Mouse (Mus musculus) forebrain, embryonic 16.5 days (tissue): Measurements from ENCODE around the gene Ssb. TPM values are rescaled to one million over a fixed set of nuclear protein-coding genes. Genes with fewer than 3 reads are reported as not detected.
A peak's percentile ranks its signal among the peaks of the same experiment; 100 is the strongest.

Source experiments
- ATAC-seq: fragments of 200-750 bp; cut with Nextera tagmentation; 2 replicates; pipeline ENCODE4 v1.8.0; 2017; ENCODE audit warnings: mild to moderate bottlenecking, moderate library complexity
- H3K27ac ChIP-seq: fragments of 300-500 bp; sonication (generic); 2 replicates; pipeline ENCODE4 v1.5.1; 2014; ENCODE audit warnings: low read length, control low read depth
- H3K27me3 ChIP-seq: fragments of 300-500 bp; sonication (generic); replicated peaks from 2 replicates; pipeline ENCODE4 v1.6.1; 2014; ENCODE audit warnings: low read length; ENCODE audit not compliant: control insufficient read depth, insufficient read depth
- H3K36me3 ChIP-seq: fragments of 300-500 bp; sonication (generic); 2 replicates; pipeline ENCODE4 v1.6.1; 2014; ENCODE audit not compliant: control insufficient read depth, insufficient read depth
- H3K4me1 ChIP-seq: fragments of 300-500 bp; sonication (generic); replicated peaks from 2 replicates; pipeline ENCODE4 v1.6.1; 2014; ENCODE audit warnings: low read length; ENCODE audit not compliant: control insufficient read depth, insufficient read depth
- H3K4me2 ChIP-seq: fragments of 300-500 bp; sonication (generic); 2 replicates; pipeline ENCODE4 v1.6.1; 2014; ENCODE audit warnings: mild to moderate bottlenecking, low read length, control low read depth
- H3K4me3 ChIP-seq: fragments of 300-500 bp; sonication (generic); replicated peaks from 2 replicates; pipeline ENCODE4 v1.5.1; 2014; ENCODE audit warnings: mild to moderate bottlenecking, low read length, control low read depth
- H3K9ac ChIP-seq: fragments of 300-500 bp; sonication (generic); replicated peaks from 2 replicates; pipeline ENCODE4 v1.6.1; 2014; ENCODE audit warnings: low read depth, low read length, control low read depth
- H3K9me3 ChIP-seq: fragments of 300-500 bp; sonication (generic); 2 replicates; pipeline ENCODE4 v1.6.1; 2016; ENCODE audit warnings: low read length; ENCODE audit not compliant: control insufficient read depth
- WGBS: fragments of 180-500 bp; shearing (Covaris S2); extraction: QIAGEN DNeasy Blood & Tissue Kit; methylation state at CpG from one replicate; pipeline ENCODE4 v1.1.7; 2014; 5-methylcytosine and 5-hydroxymethylcytosine counted together
- polyA plus RNA-seq: library from polyadenylated mRNA; unstranded; fragments of >200 nt; fragmentation: Nextera tagmentation; extraction: Ambion mirVana; gene quantifications from 2 replicates; pipeline ENCODE4 v1.2.1, GENCODE M21; 2015

Ssb gene
- 265 and 292 TPM in 2 replicates for polyA plus RNA-seq

DNA sequence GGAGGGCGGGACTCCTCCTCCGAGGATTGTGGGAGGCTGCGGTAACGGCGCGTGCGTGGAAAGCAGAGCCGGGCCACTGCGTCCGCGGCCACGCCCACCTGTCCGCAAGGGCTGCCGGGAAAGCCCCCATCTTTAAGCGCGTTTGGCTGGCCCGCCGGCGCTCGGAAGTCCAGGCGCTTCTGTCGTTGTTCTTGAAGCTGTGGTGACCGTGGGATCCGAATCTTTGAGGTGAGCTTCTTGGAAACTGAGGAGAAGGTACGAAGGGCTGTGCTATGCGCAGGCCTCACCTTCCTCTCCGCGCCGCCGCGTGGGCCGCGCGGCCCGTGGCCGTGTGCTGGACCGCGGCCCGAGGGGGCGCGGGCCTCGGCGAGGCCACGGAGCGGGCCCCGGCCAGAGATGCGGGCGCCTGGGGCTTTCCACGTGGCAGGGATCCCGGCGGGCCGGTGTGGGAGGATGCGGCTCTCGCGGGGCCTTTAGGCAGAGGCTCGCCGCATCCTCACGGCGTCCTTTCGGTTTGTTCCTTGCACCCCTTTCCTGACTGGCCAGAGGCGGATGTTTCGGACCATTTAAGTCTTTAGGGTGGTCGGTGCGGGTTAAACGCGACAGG is at the start of gene Ssb:
Gene Ssb (plus strand): TSS at position 78 of the 607 bp plus-strand sequence.
- ATAC-seq = peak; percentile 98
- Histone ChIP-seq H3K4me1 (peaks cover 10% of the 10 kb centered on the region), H3K9me3 (no peaks in the 10 kb centered on the region), H3K4me2 (peak within 1 kb of the TSS; percentile 96), H3K27ac (peak within 1 kb of the TSS; percentile 82), H3K27me3 (no peaks in the 10 kb centered on the region), H3K36me3 (peaks cover 4% of the 10 kb centered on the region), H3K9ac (peak within 1 kb of the TSS; percentile 98), H3K4me3 (peak within 1 kb of the TSS; percentile 90)
- WGBS = under 1% methylated on average over 66 of the region's 66 CpGs

DNA sequence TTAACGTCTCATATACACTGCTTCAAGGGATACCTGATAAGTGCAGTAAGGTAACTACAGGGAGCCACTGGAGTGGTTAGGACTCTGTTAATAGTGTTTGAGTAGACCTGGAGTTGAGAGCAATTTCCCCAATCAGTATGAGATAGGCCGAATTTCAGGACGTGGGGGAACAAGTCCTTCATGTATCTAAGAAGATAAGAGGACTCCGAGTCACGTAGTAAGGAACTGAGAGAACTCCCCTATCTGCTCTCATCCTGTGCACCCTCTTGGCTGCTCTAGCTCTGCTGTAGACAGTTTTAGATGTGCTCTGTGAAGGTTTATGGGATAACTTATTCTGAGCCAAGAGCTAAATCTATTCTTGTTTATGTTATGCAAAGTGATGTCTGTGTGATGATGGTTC is 44.8 kb upstream of the Ssb start:
- Histone ChIP-seq H3K9me3 (no peaks in the 10 kb centered on the region), H3K36me3 (no peaks in the 10 kb centered on the region), H3K9ac (no peak overlapping the region), H3K4me3 (no peak overlapping the region), H3K27ac (no peak overlapping the region), H3K27me3 (no peaks in the 10 kb centered on the region), H3K4me2 (no peak overlapping the region), H3K4me1 (no peaks in the 10 kb centered on the region; the same call in 1 of the 2 replicates)
- no peak for ATAC-seq
- 90% methylated on average over 5 of the region's 5 CpGs for WGBS

DNA sequence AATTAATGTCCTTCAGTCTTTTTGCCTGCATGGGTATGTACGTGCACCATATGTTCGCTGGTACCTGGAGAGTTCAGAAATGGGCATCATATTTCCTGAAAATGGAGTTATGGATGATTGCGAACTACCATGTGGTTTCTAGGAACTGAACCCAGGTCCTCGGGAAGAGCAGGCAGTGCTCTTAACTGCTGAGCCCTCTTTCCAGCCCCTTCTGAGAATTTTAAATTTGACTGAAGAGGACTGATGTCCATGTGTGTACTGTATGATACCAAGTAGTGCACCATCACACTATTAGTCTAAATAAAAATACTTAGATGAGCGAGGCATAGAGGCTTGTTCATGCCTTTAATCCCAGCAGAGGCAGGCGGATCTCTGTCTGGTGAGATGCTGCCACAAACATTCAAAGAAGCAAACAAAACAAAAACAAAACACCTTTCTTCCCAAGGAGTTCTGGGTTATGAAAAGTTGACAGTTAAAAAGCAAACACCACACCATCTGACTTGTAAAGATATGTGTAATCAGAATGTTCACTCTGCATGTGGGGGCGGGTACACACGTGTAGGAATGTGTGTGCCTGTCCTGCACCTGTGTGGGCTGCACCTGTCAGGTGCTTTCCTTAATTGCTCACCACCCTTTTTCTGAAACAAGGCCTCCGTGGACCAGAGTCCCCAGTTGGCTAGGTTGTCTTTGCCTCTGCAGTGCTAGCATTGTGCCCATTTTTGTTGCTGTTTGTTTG is 42.8 kb upstream of the Ssb start:
- 85% methylated on average over 9 of the region's 9 CpGs for WGBS
- no peaks in the 10 kb centered on the region for H3K9me3 ChIP-seq
- H3K4me1 ChIP-seq = peaks cover 4% of the 10 kb centered on the region
- no peak overlapping the region for H3K9ac ChIP-seq
- H3K36me3 ChIP-seq = no peaks in the 10 kb centered on the region
- no peaks in the 10 kb centered on the region for H3K27me3 ChIP-seq
- H3K4me3 ChIP-seq = no peak overlapping the region
- no peak for ATAC-seq
- no peak overlapping the region for H3K27ac ChIP-seq
- no peak overlapping the region for H3K4me2 ChIP-seq

DNA sequence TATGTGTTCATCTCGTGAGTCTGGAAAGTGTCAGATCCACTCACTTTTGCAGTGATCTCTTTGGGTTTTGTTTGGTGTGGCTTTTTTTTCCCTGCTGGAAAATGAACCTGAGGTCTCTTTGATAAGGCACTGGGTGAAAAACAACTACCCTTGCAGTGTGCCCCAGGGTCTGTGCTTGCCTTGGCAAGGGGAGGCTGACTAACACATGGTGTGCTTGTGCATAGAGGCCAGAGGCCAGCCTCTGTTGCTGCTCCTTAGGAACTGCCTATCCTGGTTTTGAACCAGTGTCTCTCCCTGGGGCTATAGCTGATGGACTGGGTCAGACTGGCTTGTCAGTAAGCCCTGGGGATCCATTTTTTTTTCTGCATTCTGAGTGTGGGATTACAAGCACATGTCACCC is 41.2 kb upstream of the Ssb start:
- H3K9ac ChIP-seq = no peak overlapping the region
- no peak overlapping the region for H3K4me2 ChIP-seq
- H3K9me3 ChIP-seq = no peaks in the 10 kb centered on the region
- H3K27me3 ChIP-seq = no peaks in the 10 kb centered on the region
- 73% methylated on average over 1 of the region's 1 CpGs for WGBS
- no peak for ATAC-seq
- H3K36me3 ChIP-seq = no peaks in the 10 kb centered on the region
- H3K4me1 ChIP-seq = peaks cover 18% of the 10 kb centered on the region
- H3K27ac ChIP-seq = no peak overlapping the region
- no peak overlapping the region for H3K4me3 ChIP-seq

DNA sequence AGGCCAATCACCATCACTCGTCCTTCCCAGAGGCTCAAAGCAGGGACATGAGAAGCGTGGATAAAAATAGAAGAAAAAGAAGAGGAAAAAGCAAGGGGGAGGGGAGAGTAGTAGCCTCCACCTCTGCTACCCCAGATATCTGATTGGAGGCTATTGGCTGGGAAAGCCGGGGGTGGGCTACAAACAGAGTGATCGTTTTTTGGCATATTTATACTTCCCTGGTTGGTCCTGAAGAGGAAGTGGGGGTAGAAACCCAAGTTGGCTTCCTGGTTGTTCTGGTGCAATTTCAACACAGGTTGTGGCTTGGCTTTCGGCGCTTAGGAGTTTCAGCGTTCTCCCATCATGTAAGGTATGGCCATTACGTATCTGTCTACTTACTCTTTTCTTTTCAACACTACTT is 39.7 kb upstream of the Ssb start, which contains the start of gene Klhl23:
Gene Klhl23 (plus strand): TSS at position 234 of the 400 bp plus-strand sequence.
- H3K36me3 ChIP-seq = no peaks in the 10 kb centered on the region
- peak within 1 kb of the TSS; percentile 93 for H3K27ac ChIP-seq
- no peaks in the 10 kb centered on the region for H3K27me3 ChIP-seq
- H3K9ac ChIP-seq = peak within 1 kb of the TSS; percentile 96
- no peak for ATAC-seq
- peaks cover 23% of the 10 kb centered on the region for H3K4me1 ChIP-seq
- H3K4me3 ChIP-seq = peak within 1 kb of the TSS; percentile 81
- WGBS = 31% methylated on average over 8 of the region's 8 CpGs
- peak within 1 kb of the TSS; percentile 64 for H3K4me2 ChIP-seq
- H3K9me3 ChIP-seq = no peaks in the 10 kb centered on the region

DNA sequence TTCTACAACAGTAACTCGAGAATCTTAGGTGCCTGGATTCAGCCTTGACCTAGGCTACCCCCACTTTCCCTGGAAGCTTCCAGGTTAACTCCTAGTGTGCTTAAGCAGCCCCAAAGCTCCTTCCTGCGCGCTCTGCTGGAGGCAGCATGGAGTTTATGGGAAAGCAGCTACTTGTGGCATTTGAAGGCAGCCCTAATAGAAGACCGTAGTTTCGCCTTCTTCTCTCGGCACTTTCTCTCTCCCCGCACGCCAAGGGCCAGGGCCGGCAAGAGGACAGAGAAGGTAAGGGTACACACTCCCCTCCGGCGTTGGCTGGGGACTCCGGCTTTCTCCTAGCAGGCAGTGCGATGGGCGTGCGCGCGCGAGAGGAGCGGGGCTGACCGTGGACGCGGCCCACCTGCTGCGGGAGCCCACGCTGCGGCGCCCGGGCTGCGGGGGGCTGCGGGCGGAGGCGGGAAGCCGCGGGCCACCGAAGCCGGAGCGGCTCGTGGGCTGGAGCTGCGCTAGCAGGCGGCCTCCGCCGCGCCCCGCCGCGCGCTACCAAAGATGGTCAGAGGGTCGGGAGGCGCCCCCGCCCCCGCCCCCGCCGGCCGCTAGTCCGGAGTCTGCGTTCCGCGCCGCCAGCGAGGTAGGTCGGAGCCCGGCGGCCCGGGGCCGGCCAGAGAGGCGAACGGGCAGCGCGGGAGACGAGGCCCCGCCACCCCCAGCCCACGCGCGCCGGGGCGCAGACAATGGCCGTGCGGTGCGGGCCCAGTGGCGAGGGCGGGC is 38.8 kb upstream of the Ssb start:
- peaks cover 24% of the 10 kb centered on the region for H3K4me1 ChIP-seq
- peak overlapping the region; percentile 96 for H3K9ac ChIP-seq
- H3K4me2 ChIP-seq = peak overlapping the region; percentile 64
- peak; percentile 72 for ATAC-seq
- no peaks in the 10 kb centered on the region for H3K36me3 ChIP-seq
- H3K4me3 ChIP-seq = peak overlapping the region; percentile 81
- no peaks in the 10 kb centered on the region for H3K9me3 ChIP-seq
- peak overlapping the region; percentile 93 for H3K27ac ChIP-seq
- no peaks in the 10 kb centered on the region for H3K27me3 ChIP-seq
- under 1% methylated on average over 79 of the region's 80 CpGs for WGBS

DNA sequence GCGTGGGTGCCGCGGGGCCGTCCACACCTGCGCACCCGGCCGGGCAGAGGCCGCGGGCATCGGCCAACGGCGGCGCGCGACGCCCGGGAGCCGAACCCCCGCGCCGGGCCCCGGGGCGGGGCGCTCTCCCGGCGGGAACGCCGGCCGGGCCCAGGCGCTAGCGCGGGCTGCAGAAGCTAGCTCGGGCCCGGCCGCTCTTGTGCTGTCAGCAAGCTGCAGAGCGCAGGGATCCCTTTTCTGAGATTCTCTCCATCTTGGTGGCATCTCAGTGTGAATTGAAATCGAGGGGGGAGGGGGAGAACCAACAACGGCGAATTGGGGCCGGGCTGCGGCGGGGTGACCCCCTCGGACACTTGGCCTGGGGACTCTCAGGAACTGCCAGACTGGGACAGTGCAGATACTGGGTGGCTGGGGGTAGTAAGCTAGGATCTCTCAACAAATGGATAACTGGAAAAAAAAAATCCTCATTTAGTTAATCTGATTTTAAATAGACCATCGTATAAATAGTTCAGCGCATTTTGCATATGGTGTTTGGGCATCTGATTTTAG is 38.2 kb upstream of the Ssb start:
- ATAC-seq = peak; percentile 90
- H3K27ac ChIP-seq = peak overlapping the region; percentile 93
- H3K4me3 ChIP-seq = peak overlapping the region; percentile 81
- H3K27me3 ChIP-seq = no peaks in the 10 kb centered on the region
- peaks cover 24% of the 10 kb centered on the region for H3K4me1 ChIP-seq
- H3K4me2 ChIP-seq = peak overlapping the region; percentile 64
- no peaks in the 10 kb centered on the region for H3K36me3 ChIP-seq
- 1% methylated on average over 42 of the region's 45 CpGs for WGBS
- peak overlapping the region; percentile 96 for H3K9ac ChIP-seq
- no peaks in the 10 kb centered on the region for H3K9me3 ChIP-seq

DNA sequence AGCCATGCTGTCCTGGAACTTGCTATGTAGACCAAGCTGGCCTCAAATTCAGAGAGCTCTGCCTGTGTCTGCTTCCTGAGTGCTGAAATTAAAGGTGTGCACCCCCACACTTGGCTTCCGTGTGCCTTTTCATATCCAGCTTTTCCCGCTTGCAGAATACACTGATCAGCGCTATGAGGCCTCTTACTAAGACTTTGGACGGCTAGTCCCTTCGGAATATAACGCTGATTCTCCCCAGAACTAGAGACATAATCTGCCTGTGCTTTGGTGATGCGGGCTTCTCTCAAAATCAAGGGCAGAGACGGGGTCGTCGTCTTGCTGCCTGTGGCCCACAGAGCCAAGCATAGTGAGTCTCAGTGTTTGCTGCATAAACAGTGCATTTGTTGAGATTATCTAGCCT is 35.5 kb upstream of the Ssb start:
- Histone ChIP-seq H3K9ac (no peak overlapping the region), H3K4me2 (no peak overlapping the region; the same call in 1 of the 2 replicates), H3K36me3 (peaks cover 6% of the 10 kb centered on the region), H3K27me3 (no peaks in the 10 kb centered on the region), H3K4me1 (peaks cover 24% of the 10 kb centered on the region), H3K9me3 (no peaks in the 10 kb centered on the region), H3K4me3 (no peak overlapping the region), H3K27ac (no peak overlapping the region)
- no peak for ATAC-seq
- 84% methylated on average over 10 of the region's 10 CpGs for WGBS

DNA sequence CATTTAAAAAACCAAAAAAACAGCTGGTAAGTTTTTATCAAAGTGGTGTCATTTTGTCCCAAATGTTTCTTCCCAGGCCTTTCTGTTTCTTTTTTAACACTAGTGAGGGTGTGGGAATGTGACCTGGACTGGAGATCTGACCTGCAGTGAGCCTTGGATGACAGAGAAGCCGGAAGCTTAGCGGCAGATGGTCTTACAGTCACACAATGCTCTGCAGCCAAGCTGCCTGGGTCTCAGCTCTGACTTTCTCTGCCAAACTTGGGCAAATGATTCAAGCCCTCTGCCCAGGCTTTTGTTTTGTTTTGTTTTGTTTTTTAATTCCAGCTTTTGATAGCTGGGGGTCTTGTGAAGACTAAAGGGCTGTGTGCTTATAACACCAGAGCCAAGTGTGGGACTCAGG is 35.0 kb upstream of the Ssb start:
- peaks cover 24% of the 10 kb centered on the region for H3K4me1 ChIP-seq

More for the DNA sequence above, 35.0 kb upstream of the Ssb start:
- no peaks in the 10 kb centered on the region for H3K9me3 ChIP-seq
- ATAC-seq = no peak
- no peak overlapping the region for H3K4me3 ChIP-seq
- H3K9ac ChIP-seq = no peak overlapping the region
- H3K36me3 ChIP-seq = peaks cover 9% of the 10 kb centered on the region
- no peaks in the 10 kb centered on the region for H3K27me3 ChIP-seq
- WGBS = 69% methylated on average over 2 of the region's 2 CpGs
- H3K27ac ChIP-seq = no peak overlapping the region
- H3K4me2 ChIP-seq = no peak overlapping the region
